Mouse (Mus musculus) G1E-ER4 (cell line): ENCODE data around the gene Tle3. TPM values are rescaled to one million over a fixed set of nuclear protein-coding genes. Genes with fewer than 3 reads are reported as not detected.

Experiments used
- GATA1 ChIP-seq: IDR thresholded peaks from one replicate; pipeline ENCODE4 v1.8.0; 2012; ENCODE audit warnings: low read length, inconsistent platforms
- polyA plus RNA-seq: library from polyadenylated mRNA; stranded (reverse); fragments of >175 nt; gene quantifications from 2 replicates; pipeline ENCODE4 v1.2.3, GENCODE M21; 2012

Tle3 gene
- polyA plus RNA-seq, 1 experiment, result 103 TPM

DNA sequence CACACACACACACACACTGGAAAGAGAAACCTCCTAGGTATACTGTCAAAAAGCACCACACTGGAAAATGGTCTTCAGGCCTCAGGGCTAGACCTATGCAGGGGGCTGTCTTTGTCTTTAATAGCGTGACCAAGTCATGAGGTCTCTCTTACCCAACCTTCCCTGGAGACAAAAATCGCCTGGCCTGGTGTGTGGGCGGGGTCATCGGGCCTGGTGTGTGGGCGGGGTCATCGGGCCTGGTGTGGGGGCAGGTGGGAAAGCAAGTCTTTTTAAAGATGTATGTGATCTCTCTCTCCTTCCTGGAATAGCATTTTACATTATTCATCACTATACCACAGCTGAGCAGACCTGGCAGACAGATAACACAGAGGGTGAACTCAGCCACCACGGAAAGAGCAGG, 25.2 kb upstream of the Tle3 start:
- no peak for TF ChIP-seq GATA1

DNA sequence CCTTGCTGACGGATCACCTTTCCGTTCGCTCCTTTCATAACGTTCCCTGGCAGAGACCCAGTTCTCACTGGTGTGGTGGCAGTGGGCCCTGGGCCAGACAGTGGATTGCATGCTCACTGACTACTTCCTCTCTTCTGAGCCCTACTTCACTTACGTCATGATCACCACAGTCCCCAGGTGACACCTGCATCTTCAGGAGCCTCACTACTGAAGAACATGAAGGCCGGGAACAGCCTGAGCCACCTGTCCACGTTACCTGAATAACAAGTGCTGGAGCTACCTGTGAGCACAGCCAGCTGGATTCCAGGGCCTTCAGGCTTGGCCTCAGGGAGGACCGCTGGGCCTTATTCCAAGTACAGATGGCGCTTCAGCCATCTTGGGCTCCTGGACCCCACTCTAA, 24.1 kb upstream of the Tle3 start:
- no peak for TF ChIP-seq GATA1

DNA sequence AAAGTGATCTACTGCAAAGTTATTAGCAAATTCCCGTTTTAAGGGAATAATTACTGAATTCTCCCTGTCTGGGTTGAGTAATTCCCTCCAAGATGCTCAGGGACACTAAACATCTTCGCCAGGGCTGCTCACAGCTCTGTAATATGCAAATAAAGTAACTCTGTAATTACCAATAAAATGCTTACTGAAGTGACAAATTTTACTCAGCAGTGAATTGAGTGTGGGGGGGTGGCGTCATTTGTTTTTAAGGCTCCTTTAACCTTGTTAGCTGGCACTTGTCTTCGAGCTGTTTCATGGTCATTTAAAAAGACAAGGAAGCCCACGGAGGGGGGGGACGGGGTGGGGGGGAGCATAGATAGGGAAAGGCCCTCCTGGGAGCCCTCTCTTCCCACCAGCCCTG, 23.6 kb upstream of the Tle3 start:
- TF ChIP-seq GATA1, result no peak

DNA sequence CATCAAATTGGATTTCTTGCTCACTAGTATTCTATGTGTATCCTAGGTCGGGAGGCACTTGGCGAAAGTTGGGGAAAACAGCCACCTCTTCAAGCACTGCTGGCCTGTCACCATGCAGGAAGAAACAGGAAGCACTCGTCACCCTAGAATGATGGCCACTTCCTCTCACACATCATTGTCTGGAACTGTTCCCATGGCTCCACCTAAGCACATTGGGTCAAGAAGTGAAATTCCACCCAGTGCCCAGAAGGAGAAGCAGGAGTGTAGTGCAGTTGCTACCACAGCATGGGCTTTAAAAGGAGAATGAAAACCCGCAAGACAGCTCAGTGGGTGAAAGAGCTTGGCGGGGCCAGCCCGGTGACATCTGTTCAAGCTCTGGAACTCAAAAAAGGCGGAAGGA, 22.5 kb upstream of the Tle3 start:
- no peak for TF ChIP-seq GATA1

DNA sequence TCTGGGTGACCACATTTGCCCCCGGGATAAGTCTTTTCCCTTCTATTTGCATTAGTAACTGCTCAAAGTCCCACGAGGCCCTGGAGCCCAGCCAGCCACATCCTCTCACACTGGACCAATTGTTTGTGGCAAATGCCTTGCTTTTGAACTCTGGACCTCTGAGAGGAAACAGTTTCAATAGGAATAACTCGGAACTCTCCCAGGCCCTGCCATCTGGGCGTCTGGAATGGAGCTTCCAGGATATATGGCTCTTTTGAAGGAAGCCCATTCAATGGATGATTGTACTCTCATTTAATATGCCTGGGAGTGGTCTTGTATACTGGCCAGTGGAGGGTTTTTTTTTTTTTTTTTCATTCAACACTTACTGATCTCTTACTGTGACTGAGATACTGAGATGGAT, 21.0 kb upstream of the Tle3 start:
- TF ChIP-seq GATA1, result no peak

DNA sequence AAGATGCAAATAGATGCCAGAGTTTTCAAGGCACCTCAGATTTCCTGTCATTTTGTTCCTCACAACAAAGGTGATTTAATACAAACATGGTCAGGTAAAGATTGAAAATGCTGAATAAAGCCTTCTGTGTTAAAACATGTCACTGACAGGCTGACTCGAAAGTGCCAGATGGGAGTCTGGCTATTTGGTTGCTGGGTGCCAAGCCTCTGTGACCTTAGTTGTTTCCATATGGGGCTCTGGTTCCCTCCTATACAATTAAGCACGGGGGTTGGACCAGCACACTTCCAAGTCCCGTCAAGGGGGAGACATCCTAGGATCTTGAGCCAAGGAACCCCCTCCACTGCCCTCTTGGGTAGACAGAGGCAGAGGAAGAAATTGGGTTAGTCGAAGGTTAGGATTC, 13.2 kb upstream of the Tle3 start:
- no peak for TF ChIP-seq GATA1

DNA sequence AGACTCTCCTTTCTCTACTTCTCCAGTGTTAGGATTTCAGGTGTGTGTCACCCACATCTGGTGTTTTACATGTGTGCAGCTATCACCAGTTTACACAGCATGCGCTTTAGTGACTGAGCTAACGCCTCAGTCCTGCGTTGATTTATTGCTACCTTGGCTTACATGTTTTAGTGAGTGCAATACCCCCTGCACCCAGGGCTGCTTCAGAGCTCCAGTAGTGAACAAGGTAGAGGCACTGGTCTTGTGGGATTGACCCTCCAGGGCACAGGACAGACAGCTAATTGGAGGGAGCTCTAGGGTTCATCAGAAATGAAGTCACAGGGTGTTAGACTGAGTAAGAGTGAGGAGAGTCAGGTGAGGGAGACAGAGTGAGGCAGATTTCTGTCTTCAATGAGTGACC, 12.4 kb upstream of the Tle3 start:
- TF ChIP-seq GATA1, result no peak

DNA sequence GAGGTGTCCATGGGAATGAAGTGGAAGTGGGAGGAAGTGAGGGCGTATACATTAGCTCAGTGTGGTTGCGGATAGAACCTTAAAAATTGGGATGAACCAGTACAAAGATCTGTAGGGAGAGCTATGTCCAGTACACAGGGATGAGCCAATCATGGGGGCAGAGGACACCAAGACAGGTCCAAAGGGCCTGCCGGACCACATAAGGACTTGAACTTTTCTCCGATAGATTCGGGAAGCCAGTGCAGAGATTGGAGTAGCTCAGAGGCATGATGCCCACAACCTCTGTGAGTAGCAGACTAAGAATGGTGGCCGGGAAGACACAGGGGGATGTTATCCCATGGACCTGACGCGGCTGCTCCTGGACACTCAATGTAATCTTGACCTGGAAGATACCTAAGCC, 12.0 kb upstream of the Tle3 start:
- TF ChIP-seq GATA1, result no peak

DNA sequence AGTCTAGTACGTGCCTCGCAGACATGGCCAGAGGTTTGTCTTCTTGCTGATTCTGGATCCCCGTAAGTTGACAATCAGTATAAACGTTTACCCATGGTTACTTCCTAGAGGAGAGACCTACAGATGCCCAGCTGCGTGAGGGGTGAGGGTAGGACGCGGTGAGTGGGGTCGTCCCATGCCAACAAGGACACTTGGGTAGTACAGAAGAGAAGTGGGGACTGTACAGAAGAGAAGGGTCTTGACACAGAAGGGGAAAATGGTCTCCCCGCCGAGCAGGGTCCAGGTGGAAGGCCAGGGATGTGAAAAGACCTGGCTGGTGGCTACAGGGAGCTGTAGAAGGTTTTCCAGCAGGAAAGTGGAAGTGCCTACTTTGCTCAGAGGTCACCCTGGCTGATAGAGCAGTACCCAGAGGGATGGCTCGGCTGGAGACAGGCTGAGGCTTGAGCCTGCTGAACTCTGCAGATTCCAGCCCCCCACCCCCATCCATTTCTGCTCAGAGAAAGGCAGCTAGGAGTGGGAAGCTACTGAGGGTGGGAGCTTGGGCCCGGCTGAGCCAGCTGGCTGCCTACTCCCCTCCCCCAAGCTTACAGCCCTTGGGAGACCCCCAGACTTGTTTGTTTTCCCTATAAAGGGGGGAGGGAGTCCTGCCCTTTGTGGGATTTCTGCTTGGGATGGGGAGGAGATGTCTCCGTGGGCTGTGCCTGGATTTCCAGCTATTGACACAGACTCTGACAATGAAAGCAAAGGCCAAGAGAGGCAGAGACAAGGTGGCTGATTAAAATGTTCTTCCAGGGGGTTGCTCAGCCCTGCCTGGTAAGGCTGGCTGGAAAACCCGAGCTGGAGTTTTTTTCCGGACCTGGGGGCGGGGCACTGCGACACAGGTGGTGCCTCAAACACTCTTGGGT, 11.2 kb upstream of the Tle3 start:
- no peak for TF ChIP-seq GATA1

DNA sequence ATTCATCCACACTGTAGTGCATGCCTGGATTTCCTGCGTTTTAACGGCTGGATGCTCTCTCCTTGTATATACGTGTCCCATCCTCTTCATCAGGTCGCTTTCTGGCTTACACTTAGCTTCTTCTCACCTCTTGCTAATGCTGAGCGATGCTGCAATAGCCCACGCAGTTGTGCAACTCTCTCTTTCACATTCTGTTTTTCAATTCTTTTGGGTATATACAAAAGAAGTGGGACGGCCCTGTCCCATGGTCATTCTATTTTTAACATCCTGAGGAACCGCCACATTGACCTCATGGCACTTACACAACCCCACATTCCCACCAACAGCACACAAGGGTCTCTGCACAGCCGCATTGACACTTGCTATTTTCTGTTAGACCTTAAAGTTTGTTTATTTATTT, 9.0 kb upstream of the Tle3 start:
- TF ChIP-seq GATA1, result no peak

DNA sequence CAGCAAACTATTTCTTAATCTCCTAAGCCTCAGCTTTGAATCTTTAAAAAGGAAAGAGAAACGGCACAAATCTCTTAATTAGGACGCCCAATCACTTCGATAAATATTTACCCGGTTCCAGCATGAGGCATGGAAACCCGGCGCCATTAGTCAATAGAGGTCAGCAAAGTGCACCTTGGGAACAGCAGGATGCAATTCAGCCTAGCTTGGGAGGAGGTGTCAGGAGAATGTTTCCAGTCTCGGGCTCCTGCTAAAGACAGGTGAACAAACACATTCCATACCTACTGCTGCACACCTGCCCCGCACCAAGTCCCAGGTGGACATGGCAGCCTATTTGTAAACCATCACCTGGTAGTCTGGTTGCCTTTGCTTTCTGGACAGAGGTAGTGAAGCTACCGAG, 6.1 kb upstream of the Tle3 start:
- no peak for TF ChIP-seq GATA1

DNA sequence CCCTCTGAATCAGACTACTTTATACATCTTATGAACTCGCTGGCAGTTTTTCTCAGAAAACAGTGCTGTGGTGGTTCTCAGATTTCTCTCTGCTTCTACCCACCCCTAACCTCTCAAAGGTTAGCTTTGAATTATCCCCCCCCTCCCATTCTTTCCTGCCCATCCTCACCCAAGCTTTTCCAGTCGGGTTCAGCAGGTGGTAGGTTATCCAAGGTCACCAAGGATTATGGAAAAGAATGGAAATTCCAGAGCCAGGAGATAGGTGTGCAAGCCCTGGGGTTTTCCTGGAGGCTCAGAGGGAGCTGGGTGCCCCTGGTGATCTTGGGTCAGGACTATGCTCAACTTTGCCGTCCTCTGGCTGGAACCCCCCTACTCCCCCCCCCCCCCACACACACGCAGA, 5.0 kb upstream of the Tle3 start:
- no peak for TF ChIP-seq GATA1

DNA sequence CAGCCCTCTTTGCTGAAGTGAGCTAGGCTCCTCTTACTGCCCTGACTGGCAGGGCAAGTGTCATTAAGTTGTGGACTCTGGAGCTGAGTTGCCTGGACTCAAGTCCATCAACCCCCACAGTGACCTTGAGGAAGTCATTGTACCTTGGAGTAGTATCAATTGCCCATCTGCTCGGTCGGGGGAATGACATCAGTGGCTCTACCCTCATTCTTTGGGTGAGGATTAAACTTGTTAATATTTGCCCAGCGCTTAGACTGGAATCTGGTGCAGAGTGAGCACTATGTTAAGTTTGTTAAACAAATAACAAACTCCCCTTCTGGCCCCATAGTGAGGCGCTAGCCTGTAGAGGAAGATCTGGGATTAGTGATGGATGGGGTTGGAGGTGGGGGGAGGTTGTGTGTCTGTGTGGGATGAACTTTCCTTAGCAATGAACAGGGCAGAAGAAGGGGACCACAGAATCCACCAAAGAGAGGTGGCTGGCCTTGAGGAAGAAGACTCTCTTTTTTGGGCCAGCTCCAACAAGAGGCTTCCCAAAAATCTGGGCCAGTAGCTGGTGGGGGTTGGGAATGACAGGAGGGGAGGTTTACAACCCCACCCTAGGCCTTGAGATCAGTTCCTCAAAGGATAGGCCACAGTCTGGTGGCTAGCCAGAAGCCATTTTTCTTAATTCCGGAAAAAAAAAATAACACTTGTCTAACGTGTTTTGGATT, 4.2 kb upstream of the Tle3 start:
- no peak for TF ChIP-seq GATA1

DNA sequence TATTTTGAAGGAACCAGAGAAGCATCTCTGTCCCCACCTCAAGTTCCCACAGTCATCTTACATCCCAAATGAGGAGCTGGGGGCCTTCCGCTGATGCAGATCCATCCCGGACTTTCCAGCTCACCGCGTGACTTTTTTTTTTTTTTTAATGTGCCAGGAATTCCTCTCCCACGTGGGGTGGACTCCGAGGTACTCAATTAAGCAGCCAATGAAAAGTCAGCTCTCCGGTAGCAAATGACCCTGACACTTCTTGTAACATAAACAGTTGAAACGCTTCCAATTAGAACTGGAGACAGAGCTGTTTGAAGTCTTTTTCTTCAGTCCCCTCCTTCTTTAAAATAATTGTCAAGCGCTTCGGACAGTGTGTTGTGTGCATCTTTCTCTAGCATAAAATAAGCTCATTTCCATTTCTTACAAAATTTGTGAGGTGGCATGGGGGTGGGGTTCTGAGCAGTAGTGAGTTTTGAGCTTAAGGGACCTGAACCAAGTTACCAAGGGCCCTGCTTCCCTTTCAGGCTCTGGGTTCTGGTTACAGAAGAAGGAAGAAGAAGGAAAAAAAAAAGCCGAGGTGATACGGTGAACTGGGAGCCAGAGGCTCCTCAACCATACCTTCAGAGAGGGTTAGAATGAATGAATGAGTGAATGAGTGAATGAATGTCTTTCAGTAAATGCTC, 3.5 kb upstream of the Tle3 start:
- no peak for TF ChIP-seq GATA1

DNA sequence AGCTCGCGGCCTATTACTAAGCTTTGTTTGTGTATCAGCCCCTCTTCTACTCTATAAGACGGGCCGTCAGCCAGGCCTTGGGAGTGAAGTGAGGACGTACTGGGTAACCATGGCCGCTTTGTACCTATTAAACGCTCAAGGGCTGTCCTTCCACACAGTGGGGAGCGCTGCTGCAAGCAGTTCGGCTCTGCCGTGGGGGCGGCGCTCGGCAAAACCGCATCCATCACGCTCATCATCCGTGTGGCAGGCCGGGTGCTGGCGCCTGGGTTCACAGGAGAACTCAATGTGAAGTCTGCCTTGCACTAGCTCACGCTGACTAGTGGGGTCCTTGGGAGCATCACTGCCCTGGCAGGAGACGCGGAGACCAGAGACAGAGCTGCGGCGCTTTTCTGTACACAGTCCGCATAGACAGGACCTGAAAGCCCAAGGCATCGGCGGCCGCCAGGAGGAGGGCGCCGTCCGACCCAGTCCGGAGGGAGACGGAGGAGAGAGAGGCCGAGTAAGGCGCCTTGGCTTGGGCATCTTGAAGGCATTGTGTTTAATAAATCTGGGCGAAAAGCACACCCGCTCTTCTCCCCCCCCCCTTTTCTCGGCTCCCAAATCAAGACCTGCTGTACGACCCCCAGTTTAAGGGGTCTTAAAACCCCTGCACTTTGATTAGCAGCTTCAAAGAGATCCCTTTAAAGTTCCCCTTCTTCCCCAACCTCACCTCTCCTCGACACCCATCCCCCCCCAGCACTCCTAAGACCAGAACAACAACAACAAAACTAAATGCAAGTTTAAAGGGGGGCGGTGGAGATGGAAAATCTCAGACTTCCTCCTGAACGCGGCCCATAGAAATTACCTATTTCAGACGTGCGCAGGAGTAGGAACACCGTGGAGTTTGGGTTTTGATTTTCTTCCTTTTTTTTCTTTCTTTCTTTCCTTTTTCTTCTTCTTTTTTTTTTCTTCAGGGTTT, 2.6 kb upstream of the Tle3 start:
- no peak for TF ChIP-seq GATA1

DNA sequence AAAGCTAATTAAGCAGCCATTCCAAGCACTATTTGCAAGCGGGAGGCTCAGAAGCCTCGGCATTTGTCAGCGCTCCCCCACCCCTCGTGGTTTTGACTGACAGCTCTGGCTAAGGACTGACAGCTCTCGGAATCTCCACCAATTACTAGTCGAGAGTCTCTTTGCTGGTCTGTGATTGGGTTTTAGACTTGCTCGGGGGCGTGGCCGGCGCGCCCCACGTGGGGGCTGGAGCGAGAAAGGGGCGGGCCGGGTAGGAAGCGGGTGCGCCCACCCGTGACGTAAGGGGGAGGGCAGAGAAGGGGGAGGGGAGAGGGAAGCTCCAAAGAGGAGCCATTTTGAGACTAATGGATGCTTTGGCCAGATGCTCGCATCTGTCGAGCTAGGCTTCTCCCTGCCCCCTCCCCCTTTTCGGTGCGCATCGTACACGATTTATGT, 1.7 kb upstream of the Tle3 start:
- TF ChIP-seq GATA1, result no peak
